Mouse (Mus musculus) Patski (cell line): ENCODE results near the gene Cdcp1. TPM values are rescaled to one million over a fixed set of nuclear protein-coding genes. Genes with fewer than 3 reads are reported as not detected.
A peak's percentile ranks its signal among the peaks of the same experiment; 100 is the strongest.

Source experiments
- ATAC-seq: fragments of 100-300 bp; one replicate; pipeline ENCODE4 v1.8.0; 2021
- CTCF ChIA-PET: fragments of 350-600 bp; sonication (Branson Sonifier 250); formaldehyde crosslinking; loops from one replicate; lab custom pipeline; 2022; ENCODE audit warnings: inconsistent platforms; lab: Charles Lee
- POLR2A ChIA-PET: fragments of 350-600 bp; sonication (Branson Sonifier 250); formaldehyde crosslinking; loops from one replicate; lab custom pipeline; 2022; ENCODE audit warnings: antibody characterized with exemption, inconsistent platforms; lab: Charles Lee
- DNase-seq: peaks from one replicate; pipeline ENCODE4 v3.0.0-alpha.2; 2011; ENCODE audit warnings: low read depth, low spot score
- H3K27me3 ChIP-seq: fragments of 371-371 bp; one replicate; pipeline ENCODE4 v1.5.1; 2021
- CTCF ChIP-seq: fragments of 100-300 bp; IDR thresholded peaks from one replicate; pipeline ENCODE4 v1.5.1; 2021
- in situ Hi-C: fragments of 300-500 bp; cut with MboI; formaldehyde crosslinking; loops from 3 replicates; pipeline ENCODE4 v1.11.1; 2018; ENCODE audit warnings: low pct_unique_long_range_greater_than_20kb, mixed read lengths
- polyA plus RNA-seq: library from polyadenylated mRNA; unstranded; gene quantifications from one replicate; pipeline ENCODE4 v1.2.3, GENCODE M21; 2021

Cdcp1 gene
- polyA plus RNA-seq, 1 experiment from 2014 or later, result not detected

DNA sequence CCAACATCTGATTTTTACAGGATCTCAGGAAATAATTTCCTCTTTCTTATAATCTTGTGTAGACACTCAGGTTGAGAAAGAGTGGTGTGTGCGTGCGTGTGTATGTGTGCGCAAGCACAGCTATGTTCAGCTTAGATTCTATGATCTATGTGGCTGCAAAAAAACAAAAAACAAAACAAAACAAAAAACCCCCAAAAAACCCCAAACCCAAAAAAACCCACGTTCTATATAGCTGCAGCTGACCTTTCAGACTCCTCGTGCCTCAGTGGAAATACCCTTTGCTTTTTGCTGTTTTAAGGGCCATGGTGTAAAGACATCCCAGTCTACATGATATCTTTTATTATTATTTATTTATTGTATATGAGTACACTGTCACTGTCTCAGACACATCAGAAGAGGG is 25.4 kb upstream of the Cdcp1 start:
- no peaks in the 10 kb centered on the region for H3K27me3 ChIP-seq
- TF ChIP-seq CTCF, result no peak
- CTCF ChIA-PET, result interaction anchor here (1.2 to 3.5 kb wide), 3 partner anchors 11 to 68 kb away, joined by 3 to 14 read pairs (median 3); no protein-coding TSS in a partner anchor
- POLR2A ChIA-PET, result no interaction called here
- in situ Hi-C loops, result loop anchor here (5.0 to 25.0 kb wide), 2 partner anchors 39 to 604 kb away; no protein-coding TSS in a partner anchor
- DNase-seq, result no peak
- no peak for ATAC-seq

DNA sequence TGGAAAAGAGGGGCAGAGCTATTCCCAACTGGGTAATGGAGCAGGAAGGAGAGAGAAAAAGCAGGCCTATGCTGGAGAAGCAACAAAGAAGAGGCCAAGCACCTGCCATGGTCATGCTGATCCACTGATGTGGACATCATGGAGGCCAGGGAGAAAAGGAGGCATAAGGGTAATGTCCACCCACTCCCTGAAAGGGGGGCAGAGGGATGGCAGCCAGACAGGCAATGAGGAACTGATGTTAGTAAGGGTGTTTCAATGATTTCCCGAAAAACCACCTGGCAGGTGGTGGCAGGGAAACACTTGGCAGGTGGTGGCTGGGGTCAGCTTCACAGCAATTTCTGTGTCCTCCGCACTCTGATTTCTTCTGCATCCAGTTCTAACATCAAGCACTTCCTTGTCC is 24.9 kb upstream of the Cdcp1 start:
- POLR2A ChIA-PET, result no interaction called here
- no peaks in the 10 kb centered on the region for H3K27me3 ChIP-seq
- no peak for TF ChIP-seq CTCF
- CTCF ChIA-PET, result interaction anchor here (1.5 kb wide), 1 partner anchor 14 kb away, joined by 3 read pairs; no protein-coding TSS in a partner anchor
- ATAC-seq, result no peak
- in situ Hi-C loops, result loop anchor here (5.0 to 25.0 kb wide), 2 partner anchors 38 to 603 kb away; no protein-coding TSS in a partner anchor
- DNase-seq, result no peak

DNA sequence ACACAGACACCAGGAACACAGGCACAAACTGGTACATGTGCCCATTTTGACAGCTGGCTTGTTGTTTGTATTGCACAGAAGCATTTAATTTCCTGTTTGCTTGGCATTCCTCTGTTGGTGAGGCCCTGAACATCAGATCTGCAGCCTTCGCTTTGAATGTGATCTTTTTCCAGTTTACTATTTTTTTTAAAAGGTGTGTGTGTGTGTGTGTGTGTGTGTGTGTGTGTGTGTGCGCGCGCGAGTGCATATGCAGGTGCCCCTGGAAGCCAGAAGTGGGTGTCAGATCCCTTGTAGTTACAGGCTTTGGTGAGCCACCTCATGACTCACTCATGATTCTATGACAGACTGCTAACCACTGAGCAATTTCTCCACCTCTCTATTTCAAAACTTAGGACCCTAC is 24.4 kb upstream of the Cdcp1 start:
- in situ Hi-C loops, result loop anchor here (5.0 to 25.0 kb wide), 2 partner anchors 38 to 603 kb away; no protein-coding TSS in a partner anchor
- no peak for TF ChIP-seq CTCF
- DNase-seq (no peak), ATAC-seq (no peak)
- CTCF ChIA-PET, result interaction anchor here (1.0 to 1.2 kb wide), 2 partner anchors 13 to 35 kb away, joined by 3 read pairs; no protein-coding TSS in a partner anchor
- POLR2A ChIA-PET, result no interaction called here
- no peaks in the 10 kb centered on the region for H3K27me3 ChIP-seq

DNA sequence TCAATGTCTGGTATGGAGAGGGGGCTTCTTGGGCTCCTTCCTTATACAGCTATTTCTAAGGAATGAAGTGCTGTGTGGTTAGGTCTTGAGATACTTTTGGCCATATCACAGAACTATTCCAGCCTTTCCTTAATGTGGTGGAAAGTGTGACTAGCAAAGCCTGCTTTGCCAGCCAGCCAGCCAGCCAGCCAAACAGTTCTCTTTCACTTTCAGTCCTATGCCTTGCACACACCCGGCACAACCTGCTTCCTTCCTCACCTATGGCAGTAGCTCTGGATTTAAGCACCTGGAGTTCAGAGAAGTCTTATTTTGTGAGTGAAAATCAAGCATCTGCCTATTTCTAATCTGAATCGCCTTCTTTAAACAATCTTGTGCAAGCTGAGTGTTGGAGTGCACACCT is 23.8 kb upstream of the Cdcp1 start:
- DNase-seq (no peak), ATAC-seq (no peak)
- CTCF ChIA-PET, result interaction anchor here (0.8 to 1.2 kb wide), 3 partner anchors 13 to 80 kb away, joined by 3 read pairs; no protein-coding TSS in a partner anchor
- H3K27me3 ChIP-seq, result no peaks in the 10 kb centered on the region
- POLR2A ChIA-PET, result no interaction called here
- in situ Hi-C loops, result loop anchor here (5.0 to 25.0 kb wide), 2 partner anchors 37 to 602 kb away; no protein-coding TSS in a partner anchor
- TF ChIP-seq CTCF, result no peak

DNA sequence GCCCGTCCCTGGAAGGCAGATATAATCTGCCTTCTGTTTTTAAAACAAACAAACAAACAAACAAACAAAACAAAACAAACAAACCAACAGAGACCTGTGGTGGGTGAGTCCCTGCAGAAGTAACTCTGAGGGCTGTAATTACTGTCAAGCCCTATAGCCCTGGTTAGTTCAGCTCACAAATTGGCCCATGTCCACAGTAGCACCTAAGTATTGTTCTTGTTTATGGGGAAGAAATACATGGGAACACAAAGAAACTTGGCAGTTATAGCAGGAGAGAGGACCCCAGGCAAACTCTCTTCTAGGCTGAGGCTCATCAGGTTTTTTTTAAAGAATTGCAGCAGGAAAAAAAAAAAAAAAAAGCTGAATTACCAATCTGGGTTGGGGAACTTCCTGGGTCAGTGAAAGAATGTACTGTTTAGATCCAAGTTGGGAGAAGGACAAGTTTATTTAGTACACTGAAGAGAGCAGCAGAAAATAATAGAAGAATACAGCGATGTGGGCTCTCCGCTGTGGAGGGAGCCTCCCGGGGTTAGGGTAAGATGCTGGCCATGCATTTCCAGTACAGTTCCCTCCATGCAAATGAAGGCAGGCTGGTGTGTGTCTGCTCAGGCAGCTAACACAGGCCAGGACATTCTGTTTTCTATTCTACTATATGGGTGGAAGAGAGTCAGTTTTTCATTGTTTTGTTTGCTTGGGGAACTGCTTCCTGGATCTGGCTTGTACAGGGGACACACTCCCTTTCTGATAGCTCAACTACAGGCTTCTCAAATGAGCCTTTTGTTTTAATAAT is 22.6 kb upstream of the Cdcp1 start:
- TF ChIP-seq CTCF, result no peak
- no peak for ATAC-seq
- POLR2A ChIA-PET, result interaction anchor here (0.7 to 1.3 kb wide), 3 partner anchors 10 to 74 kb away, joined by 3 to 4 read pairs (median 3); no protein-coding TSS in a partner anchor
- in situ Hi-C loops, result loop anchor here (25.0 kb wide), 1 partner anchor 601 kb away; no protein-coding TSS in a partner anchor
- no peak for DNase-seq
- CTCF ChIA-PET, result interaction anchor here (1.6 kb wide), 1 partner anchor 79 kb away, joined by 7 read pairs; no protein-coding TSS in a partner anchor
- H3K27me3 ChIP-seq, result no peaks in the 10 kb centered on the region

DNA sequence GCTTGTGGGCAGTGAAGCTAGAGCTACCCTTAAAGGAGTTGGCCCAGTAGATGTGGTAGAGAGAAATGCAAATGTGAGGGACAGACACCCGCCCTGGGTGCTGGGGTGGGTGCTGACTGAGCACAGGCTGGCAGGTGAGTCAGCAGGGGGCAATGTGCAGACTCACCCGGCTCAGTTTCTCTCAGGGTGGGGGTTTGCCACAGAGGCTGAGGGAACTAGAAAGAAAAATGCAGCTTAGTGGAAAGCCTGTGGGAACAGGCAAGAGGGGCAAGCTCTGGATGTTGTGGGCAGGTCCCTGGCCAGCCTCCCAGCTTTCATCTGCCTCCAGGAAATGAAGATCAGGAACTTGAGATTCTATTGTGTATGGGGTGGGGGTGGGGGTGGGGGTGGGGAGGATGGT is 21.9 kb upstream of the Cdcp1 start:
- in situ Hi-C loops, result loop anchor here (25.0 kb wide), 1 partner anchor 600 kb away; no protein-coding TSS in a partner anchor
- DNase-seq (peak; percentile 70), ATAC-seq (peak; percentile 62)
- CTCF ChIA-PET, result interaction anchor here (1.3 to 1.6 kb wide), 2 partner anchors 16 to 78 kb away, joined by 3 to 7 read pairs; no protein-coding TSS in a partner anchor
- no peak for TF ChIP-seq CTCF
- POLR2A ChIA-PET, result interaction anchor here (0.7 to 1.3 kb wide), 2 partner anchors 61 to 73 kb away, joined by 3 to 4 read pairs; no protein-coding TSS in a partner anchor
- H3K27me3 ChIP-seq, result no peaks in the 10 kb centered on the region

DNA sequence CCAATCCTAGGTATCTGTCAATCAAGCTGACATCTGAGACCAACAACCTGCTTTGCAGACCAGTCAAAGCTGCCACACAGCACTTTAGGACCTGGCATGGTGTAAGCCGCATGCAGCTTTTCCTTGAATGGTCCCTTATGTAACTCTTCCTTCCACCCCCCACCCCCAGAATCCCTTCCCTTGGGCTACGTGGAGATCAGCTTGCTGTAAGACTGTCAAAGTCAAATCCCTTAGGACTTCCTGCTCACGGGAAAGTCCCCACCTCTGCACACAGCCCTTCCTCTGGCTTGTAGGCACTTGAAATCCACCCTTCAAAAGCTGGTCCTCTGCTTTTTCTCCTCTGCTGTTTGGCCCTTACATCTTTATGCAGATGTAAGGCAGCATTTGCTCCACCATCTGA is 19.8 kb upstream of the Cdcp1 start:
- no peak for ATAC-seq
- in situ Hi-C loops, result loop anchor here (25.0 kb wide), 1 partner anchor 598 kb away; no protein-coding TSS in a partner anchor
- ChIA-PET CTCF (interaction anchor here (1.0 kb wide), 1 partner anchor 17 kb away, joined by 4 read pairs; no protein-coding TSS in a partner anchor), POLR2A (interaction anchor here (1.0 kb wide), 1 partner anchor 67 kb away, joined by 4 read pairs; no protein-coding TSS in a partner anchor)
- no peak for TF ChIP-seq CTCF
- H3K27me3 ChIP-seq, result no peaks in the 10 kb centered on the region
- DNase-seq, result no peak

DNA sequence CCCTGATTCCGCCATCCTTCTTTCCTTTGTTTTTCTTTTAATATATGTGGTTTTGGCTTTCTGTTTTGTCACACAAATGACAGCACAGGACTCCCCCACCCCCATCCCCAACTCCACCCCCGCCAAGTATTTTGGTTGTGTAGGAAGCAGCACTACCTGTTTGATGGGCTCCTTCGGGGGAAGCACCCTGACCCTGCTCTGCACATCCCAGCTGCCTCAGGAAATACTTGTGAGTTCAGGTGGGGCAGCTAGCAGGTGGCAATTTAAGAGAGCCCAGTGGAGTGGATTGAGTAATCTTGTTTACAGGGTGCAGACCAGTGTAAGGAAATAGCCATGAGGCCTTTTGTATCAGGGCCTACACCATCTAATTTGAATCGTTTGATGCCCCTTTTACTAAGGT is 14.0 kb upstream of the Cdcp1 start:
- ChIA-PET POLR2A (no interaction called here), CTCF (no interaction called here)
- DNase-seq (no peak), ATAC-seq (no peak)
- H3K27me3 ChIP-seq, result no peaks in the 10 kb centered on the region
- in situ Hi-C loops, result loop anchor here (25.0 kb wide), 1 partner anchor 593 kb away; no protein-coding TSS in a partner anchor
- no peak for TF ChIP-seq CTCF

DNA sequence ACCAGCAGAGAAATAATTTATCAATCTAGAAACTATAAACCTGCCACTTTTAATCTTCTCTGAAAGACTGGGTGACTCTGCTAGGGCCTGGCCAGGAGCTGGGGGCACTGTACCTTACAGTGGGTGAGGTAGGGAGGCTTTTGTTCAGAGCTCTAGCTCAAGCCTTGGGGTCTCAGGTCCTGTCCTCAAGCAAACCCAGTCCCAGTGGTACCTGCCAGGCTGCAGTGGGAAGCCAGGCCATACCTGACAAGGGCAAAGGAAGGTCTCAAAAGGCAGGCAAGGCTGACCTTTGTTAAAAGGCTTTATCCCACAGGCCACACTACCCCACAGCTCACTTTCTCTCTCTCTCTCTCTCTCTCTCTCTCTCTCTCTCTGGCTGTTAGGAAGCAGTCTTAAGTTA is 12.8 kb upstream of the Cdcp1 start:
- POLR2A ChIA-PET, result no interaction called here
- TF ChIP-seq CTCF, result no peak
- ATAC-seq, result no peak
- no peak for DNase-seq
- CTCF ChIA-PET, result no interaction called here
- H3K27me3 ChIP-seq, result no peaks in the 10 kb centered on the region
- in situ Hi-C loops, result loop anchor here (25.0 kb wide), 1 partner anchor 591 kb away; no protein-coding TSS in a partner anchor

DNA sequence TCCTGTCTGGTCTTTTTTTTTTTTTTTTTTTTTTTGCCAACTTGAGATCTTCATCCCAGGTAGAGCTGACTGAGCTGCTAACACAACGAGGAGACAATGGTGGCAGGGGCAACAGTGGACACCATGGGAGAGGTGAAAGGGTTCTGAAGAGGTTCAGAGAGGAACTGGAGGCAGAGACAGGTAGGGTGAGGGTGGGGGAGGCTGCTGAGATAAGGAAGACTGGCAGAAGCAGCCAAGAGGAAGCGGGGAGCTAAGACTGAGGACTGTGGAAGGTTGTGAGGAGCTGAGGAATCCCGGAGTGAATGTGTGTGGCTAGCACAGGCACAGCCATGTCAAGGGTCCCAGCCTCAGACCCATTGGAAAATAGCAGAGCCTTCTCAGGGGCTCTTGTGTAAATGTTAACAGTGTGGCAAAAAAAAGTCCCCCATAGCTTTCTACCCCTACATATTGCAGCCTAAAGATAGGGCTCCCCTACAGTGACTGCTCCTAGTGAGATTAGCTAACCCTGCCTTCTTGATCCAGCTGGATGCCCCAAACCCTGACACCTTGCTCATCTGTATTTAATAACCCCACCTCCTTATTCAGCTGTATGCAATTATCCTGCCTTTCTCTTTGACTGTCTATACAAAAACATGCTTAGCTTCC is 11.4 kb upstream of the Cdcp1 start:
- ATAC-seq (no peak), DNase-seq (no peak)
- no peak for TF ChIP-seq CTCF
- ChIA-PET CTCF (interaction anchor here (1.0 kb wide), 1 partner anchor 14 kb away, joined by 3 read pairs; no protein-coding TSS in a partner anchor), POLR2A (interaction anchor here (0.6 kb wide), 1 partner anchor 206 kb away, joined by 3 read pairs; no protein-coding TSS in a partner anchor)
- H3K27me3 ChIP-seq, result no peaks in the 10 kb centered on the region
- in situ Hi-C loops, result loop anchor here (25.0 kb wide), 1 partner anchor 590 kb away; no protein-coding TSS in a partner anchor
